Mouse (Mus musculus) kidney, adult 8-10 months (tissue): ENCODE measurements around the gene Spint1.

Source experiments
- DNase-seq, 2 experiments: peaks; one replicate each; pipeline ENCODE4 v3.0.0; 2022

Spint1 gene

DNA sequence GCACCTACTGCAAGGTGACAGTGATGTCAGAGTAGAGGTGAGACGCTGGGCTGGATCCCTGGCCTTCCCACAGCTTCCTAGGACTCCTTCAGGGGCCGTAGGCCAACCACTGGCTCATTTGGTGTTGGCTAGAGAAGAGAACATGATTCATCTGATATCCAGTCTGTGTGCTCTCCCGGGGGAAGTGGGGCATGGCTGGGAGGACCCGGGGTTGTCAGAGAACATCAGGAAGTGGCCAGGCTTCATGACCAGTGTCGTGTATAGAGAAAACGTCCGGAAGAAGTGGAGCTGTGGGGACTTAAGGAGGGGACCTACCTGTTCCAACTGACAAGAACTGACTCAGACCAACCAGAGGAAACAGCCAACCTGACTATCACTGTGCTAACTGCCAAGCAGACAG lies 8.1 kb downstream of the Spint1 start:
- DNase-seq, result no peak

DNA sequence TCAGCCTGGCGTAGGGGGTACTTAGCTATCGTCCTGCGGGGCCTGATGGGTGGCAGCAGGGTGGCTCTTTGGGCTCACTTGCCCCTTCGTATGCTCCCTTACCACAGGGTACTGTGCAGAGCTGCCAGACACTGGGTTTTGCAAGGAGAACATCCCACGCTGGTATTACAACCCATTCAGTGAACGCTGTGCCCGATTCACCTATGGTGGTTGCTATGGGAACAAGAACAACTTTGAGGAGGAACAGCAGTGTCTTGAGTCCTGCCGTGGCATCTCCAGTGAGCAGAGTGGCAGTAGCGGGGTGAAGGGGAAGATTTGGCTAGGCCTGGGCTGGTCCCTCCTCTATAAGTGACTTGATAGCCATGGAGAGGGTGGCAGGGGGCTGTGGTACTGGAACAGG lies 10.7 kb downstream of the Spint1 start:
- DNase-seq, result no peak

- peak in 1 of 2 experiments; percentile 56 for DNase-seq
These were observed 12.5 kb downstream of the Spint1 start for GRCm38 (mm10) chr2:119249592-119250061.

DNA sequence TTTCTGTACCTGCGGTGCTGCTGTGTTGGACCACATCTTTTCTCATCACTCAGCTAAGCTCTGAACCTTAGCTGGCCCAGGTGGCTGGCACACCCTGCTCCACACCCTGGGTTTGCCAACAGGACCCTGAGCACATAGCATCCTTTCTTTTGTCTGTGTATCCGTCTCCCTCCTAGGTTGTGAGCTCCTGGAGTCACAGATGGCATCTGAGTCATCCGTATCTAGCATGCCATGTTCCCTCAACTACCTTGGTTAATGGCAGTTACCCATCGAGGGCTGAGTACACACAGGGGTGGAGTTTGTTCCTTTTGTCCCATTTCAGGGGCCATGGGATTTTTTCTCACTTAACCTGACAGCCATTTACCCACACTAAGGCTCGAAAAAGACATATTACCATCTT lies 13.2 kb downstream of the Spint1 start:
- DNase-seq, result no peak

GRCm38 (mm10) chr2:119250826-119251478 lies 13.8 kb downstream of the Spint1 start:
- peak; percentile 90 to 91 for DNase-seq

DNA sequence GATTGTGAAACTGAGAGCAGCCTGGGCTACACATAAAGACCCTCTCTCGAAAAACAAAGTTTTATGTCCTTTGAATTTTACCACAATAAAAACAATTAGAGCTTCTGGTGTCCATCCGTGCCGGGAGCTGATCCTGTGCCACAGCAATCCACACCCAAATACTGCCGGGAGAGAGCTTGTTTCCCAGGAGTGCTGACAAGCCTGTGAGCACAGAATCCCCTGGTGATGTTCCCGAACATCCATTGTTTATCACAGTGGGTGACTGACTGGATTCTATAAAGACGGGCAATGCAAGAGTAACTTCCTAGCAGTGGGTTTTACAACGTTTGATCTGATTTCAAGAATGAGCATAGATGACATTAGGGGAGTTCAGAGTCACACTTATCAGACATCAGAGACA lies 17.8 kb downstream of the Spint1 start:
- DNase-seq, result no peak

DNA sequence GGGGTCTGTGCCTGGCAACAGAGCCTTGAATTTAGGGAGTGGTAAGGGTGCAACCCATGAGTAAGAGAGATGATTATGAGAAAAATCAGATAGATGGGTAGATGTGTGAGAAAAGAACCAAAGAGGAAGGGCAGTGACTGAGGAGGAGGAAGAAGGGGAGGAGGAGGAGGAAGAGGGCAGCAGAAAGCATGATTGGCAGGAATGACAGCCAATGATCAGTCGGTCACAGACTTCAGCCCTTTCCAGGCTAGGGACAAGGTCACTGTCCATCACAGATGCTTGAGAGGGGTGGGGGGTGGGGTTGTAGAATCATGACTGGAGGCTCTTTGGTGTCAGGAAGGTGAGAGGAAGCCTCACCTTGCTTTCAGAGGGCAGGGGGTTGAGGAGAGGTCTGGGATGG lies 23.4 kb downstream of the Spint1 start:
- DNase-seq, result no peak

DNA sequence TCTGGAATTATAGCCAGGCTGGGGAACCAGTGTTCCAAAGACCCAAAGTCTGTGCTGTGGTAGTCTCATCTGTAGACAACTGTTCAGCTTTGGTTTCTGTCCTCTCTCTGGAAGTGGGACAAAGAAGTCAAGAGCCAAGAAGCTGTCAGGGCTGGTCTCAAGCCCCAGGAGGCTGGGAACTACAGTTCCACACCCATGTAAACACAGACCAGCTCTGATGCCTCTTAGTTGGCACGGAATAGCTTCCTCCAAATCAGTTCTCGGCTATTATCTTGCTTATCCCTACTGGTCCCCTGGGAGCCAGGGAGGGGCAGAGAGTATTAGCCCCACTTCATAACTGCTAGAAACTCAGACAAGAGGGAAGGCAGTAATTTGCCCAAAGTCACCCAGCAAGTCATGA lies 24.2 kb downstream of the Spint1 start:
- DNase-seq, result no peak

GRCm38 (mm10) chr2:119262978-119263377 lies 25.8 kb downstream of the Spint1 start:
- DNase-seq, result peak; percentile 80 to 82

DNA sequence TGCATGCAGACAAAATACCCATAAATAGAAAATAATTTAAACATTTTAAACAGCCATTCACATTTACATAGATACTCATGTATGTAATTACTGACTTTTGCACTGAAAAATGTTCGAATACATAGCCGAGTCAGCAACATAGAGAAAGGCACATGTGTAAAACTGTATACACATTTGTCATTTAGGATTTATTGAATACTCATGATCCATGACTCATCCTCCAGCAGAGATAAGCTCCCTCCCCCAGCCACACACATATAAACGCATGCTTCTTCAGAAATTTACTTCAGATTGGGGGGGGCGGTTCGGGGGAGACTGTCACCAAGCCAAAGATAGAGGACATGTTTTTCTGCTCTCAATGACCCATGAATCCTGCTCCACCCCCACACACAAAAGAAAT lies 26.7 kb downstream of the Spint1 start:
- no peak for DNase-seq

GRCm38 (mm10) chr2:119270286-119270642 lies 33.1 kb downstream of the Spint1 start:
- peak in 1 of 2 experiments; percentile 46 for DNase-seq

DNA sequence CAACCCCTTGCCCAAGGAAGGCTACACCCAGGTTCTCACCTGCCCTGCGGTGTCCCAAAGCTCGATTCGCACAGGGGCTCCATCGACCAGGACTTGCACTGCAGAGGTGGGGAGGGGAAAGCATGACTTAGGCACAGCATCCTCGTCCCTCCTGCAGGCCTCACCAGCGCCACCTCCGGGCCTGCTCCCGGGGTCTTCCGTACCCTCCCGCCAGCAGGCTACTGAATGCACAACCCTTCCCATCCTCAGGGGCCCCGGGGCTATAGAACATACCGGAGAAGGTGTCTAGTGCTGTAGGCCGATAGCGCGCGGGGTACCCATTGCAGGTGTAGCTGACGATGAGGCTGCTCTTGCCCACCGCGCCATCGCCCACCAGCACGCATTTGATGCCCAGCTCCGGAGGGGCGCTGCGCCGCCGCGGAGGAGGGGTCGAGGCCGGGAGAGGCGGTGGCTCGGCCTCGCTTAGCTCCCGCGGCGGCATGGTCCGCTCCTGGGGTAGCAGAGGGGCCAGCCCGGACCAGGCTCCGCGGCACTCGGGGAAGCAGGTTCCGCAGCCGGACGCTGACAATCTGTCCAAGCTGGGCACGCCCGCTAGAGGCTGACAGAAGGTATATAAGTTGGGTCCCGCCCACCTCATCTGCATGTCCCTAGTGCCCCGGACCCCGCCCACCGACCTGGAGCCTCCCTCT lies 33.6 kb downstream of the Spint1 start, which contains the start of gene Rhov:
Gene Rhov (minus strand): TSS at position 630 of the 689 bp plus-strand sequence.
- DNase-seq, result peak; percentile 72 to 77

DNA sequence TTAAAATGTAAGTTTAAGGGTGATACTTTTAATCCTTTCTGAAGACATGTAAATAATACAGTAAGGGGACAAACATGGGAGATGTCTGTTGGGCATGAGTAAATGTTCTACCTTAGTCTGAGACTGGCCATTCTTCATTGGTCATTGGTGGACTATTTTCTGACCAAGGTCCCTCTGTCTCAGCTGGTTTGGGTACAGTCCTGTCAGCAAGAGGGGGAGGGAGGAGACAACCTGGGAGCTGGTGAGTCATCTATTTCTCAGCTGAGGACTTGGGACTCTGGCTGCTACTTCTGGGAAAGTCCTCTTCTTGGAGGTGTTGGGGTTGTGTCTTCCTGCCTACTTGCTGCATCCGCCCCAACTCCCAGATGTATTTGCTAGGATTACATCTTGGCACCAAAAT lies 37.0 kb downstream of the Spint1 start:
- DNase-seq, result peak; percentile 61 to 75

GRCm38 (mm10) chr2:119276926-119277325 lies 39.8 kb downstream of the Spint1 start:
- DNase-seq, result no peak

DNA sequence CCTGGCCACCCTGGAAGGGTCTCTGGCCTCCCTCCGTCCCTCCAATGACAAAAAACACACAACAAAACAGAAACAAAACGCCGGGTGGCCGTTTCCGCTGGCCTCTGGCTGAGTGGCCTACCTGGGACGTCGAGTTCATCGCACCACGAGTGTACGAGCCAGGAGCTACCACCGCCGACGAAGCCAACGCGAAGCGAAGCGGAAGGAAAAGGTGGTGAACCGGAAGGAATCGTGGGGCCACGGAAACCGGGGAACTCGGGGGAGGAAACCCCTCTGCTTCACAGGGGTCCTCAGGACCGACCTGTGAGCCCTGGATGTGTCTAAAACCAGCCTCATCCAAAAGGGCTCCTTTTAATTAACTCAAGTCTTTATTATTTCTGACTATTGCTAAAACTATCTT lies 40.6 kb downstream of the Spint1 start:
- DNase-seq, result no peak

GRCm38 (mm10) chr2:119281899-119282565 lies 44.9 kb downstream of the Spint1 start:
- DNase-seq, result no peak

DNA sequence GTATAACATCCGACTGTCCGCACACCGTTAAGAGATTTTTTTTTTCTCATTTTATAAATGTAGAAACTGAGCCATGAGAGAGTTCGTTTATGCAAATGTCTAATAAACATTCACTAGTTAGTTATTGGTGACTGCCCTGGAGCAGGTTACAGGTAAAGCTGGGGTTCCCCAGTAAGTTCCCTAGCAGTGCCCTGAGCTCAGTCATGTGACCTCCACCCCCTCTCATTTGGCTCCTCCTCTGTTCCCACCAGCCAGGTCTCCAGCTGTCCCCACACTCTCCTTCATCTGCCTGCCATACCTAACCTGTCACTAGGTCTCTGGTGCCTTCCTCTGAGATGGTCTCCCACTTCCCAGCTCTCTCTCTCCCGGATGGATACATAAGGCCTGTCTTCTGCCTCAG lies 50.2 kb downstream of the Spint1 start:
- no peak for DNase-seq

GRCm38 (mm10) chr2:119288270-119288882 lies 51.2 kb downstream of the Spint1 start, which contains the start of gene Vps18:
Gene Vps18, plus strand, starts transcription at chr2:119288740.
- DNase-seq, result peak; percentile 95 to 98

DNA sequence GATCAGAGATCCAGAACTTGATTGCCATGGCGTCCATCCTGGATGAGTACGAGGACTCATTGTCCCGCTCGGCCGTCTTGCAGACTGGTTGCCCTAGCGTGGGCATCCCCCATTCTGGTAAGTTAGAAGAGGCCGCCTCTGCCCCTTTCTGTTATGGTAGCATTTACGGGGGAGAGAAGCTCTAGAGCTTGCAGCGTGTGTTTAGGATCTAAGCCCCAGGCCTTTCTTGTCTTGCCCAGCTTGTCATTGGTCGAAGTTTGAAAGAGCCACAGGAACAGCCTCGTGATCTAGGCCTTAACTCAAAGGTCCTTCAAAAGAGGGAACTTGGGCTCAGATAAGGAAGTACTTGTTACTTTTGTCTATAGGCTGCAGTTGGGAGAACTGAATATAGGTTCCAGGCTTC lies 51.9 kb downstream of the Spint1 start:
- peak in 1 of 2 experiments; percentile 36 for DNase-seq

DNA sequence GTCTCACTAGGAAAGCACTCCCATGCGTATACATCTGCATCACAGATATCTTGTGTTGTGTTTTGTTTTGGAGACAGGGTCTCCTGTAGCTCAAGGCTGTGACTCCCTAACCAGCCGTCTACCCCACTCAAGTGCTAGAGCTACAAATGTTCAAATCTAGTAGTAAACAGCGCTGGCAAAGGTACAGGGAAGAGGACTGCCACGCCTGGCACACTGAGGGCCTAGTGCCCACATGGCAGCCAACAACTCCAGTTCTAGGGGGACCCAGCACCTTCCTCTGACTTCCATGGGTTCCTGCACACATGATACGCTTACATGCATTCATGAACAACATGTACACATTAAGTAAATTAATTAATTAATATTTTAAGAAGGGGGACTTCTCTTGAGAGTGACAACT lies 55.1 kb downstream of the Spint1 start:
- DNase-seq, result no peak

- DNase-seq, result no peak
These were observed 55.7 kb downstream of the Spint1 start for GRCm38 (mm10) chr2:119292852-119293251.

DNA sequence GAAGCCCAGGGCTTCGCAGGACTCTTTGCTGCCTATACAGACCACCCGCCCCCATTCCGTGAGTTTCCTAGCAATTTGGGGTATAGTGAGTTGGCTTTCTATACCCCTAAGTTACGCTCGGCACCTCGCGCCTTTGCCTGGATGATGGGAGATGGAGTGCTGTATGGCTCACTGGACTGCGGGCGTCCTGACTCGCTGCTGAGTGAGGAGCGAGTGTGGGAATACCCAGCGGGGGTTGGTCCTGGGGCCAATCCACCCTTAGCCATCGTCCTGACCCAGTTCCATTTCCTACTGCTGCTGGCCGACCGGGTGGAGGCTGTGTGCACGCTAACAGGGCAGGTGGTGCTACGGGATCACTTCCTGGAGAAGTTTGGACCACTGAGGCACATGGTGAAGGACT lies 56.1 kb downstream of the Spint1 start:
- DNase-seq, result no peak

DNA sequence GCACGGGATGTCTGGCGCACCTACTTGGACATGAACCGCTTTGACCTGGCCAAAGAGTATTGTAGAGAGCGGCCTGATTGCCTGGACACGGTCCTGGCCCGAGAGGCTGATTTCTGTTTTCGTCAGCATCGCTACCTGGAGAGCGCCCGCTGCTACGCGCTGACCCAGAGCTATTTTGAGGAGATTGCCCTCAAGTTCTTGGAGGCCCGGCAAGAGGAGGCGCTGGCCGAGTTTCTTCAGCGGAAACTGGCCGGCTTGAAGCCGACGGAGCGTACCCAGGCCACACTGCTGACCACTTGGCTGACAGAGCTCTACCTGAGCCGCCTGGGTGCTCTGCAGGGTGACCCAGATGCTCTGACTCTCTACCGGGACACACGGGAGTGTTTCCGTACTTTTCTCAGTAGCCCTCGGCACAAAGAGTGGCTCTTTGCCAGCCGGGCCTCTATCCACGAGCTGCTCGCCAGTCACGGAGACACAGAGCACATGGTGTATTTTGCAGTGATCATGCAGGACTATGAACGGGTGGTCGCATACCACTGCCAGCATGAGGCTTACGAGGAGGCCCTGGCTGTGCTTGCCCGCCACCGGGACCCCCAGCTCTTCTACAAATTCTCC lies 56.7 kb downstream of the Spint1 start:
- no peak for DNase-seq
